Mouse (Mus musculus): ENCODE measurements at regions not wholly inside any gene's neighbourhood (a gene's known extent, or its start where the extent isn't known, plus 50 kb on each side); places are given as distances from the start of the nearest gene placed in this dataset.

DNA sequence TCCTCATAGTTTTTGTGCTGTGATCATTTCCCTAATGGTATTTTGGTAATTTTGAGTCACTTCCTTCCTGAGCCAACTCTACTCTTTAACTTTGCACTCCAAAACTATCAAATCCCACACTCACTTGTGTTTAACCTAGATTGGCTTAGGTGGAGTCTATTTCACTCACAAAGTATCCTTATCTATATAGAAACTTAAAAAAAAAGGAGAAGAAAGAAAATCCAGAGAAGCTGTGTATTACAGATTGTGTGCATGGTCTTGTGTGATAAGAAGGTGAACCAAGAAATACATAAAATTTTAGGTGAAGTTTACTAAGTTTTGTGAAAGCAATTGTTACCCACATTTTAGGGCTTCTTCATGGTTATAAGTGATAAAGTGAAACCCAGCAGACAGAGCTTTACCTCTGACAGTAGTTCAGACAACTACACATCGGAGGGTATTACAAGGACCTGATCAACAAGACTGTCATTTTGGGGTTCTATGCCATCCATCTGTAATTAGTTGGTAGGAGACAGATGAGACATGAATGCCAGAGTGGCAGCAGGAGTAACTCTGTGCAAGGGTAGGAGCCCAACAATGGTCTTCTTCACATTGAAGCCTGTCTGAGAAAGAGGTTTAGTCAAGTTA is 350.0 kb downstream of the Ccser2 start:
- DNase-seq = no peak

DNA sequence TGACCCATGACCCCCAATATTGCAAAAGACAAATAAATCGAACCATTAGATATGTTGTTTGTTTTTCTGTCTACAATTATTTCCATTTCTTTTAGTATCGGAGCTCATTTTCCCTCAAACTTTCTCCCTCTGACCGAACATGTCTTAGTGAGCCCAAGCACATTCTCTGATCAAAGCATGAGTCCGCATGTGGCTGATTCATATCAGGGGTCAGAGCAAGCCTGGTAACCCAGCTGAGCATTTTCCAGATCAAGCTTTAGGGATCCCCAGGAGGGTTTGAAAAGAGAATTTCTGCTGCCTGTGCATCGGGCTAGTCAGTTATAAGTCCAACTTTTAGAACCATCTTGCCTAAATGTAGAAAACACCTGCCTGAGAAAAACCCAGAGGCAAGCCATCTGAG is 350.6 kb downstream of the Ccser2 start:
- no peak for DNase-seq

DNA sequence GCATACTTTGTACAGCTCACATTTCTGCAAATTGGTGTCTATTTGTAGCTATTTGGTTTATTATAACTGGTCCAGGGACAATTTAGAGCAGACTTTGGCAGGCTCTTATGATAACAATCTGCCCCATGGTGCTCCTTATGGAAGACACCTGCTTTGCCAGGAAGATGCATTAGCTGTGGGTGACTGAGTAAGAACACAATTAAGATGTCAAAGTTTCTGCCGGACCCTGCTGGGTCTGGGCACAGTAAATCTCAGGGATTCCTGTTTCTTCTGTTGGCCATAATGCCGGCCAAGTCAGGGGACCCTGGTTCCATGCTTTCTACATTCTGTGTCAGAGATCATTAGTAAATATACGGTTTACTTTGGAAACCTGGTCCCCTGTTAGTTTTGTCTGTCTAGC is 353.7 kb downstream of the Ccser2 start:
- DNase-seq = peak; percentile 81 to 86

DNA sequence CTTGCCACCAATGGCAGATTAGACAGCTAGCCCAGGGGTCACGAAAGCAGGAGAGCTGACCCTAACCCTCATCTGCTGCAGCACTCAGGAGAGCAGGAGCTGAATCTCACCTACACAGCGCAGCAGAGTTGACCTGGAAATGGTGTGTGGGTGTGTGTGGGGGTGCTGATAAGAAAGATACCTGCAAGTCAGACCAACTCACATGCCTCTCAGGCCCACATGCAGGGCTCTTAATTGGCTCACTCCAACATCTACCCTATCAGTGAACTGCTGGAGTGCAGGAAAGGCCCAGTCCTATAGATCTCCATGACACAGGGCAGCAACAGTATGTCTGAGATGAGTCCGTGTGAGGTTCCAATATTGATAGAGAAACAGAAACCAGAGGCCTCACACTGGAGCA is 355.7 kb downstream of the Ccser2 start:
- no peak for DNase-seq

DNA sequence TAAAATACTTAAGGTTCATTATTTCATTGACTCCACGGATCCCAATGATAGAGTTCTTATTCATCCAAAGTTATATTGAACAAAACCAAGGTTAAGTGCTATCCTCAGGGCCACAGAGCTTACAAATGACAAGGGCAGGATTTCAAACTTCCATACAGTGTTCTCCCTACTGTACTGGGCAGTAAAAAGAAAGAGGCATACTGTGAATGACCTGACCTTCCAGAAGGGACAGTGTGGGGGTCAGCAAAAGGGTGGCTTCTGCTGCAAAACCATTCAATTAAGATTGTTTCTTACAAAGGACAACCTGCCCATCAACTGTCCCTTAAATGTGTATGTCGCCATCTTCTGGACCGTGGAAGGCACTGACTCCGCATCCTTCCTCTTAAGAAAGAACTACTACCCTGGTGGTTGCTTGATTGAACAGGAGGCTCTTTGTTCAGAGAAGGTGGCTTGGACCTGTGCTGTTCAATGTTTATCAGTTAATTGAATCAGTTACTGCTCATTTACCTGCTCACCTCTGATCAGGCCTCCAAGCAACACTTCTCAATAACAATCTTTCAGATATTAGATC is 384.4 kb downstream of the Ccser2 start:
- peak; percentile 38 to 41 for DNase-seq

DNA sequence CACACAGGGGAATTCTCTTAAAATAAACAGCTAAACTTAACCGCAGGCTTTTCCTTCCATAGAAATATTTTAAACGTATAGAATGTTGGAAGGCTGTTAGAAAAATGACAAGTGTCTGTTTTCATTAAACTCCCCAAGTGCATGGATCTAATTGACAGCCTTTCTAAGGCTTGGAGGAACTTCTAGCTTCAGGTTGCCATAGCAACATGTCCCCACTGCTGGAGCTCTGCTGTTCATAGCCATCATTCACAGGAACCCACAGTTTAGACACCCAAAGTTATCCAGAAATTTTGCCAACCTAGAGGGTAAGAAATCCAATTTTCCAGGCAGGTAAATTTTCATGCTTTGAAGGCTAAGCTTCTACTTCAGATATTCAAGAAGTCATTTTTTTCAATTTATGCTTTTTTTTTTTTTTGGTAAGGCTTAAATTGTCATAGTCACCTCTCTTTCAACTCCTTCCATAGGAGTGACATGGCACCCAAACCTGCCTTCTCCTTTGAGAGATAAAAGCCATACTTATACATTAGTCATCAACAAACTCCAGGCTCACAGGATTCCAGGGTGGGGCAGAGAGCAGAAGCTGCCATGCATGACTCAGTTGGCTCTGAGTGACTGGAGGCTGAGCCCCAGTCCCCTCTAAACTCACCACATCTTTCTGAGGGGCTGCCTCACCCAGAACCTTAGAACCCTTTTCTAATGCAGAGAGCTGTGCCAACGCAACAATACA is 385.1 kb downstream of the Ccser2 start:
- DNase-seq = no peak

DNA sequence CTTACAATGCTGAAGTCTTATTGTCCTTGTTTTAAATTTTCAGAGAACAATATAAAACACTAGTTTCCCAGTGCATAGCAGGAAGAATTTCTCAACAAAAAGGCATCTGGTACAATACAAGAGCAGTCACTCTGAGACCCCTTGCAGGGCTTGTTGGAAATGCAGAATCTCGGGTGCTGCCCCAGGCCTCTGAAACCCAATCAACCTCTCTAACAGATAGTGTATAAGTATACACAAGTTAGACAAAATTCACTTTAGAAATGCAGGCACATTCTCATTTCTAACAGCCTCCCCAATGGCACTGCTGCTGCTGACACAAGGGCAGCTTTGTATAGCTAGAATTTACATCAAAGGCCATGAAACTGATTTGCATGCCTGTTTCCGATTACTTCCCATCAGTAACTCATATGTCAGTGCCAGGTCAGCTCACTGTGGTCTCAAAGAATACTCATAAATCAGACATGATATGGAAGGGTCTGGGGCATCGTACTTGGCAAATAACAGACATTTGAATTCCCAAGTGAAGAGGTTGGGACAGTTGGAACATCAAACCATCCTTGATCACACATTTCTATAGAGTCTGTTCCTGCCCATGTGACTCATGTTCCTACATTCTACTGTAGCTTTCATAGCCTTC is 405.2 kb downstream of the Ccser2 start:
- no peak for DNase-seq

DNA sequence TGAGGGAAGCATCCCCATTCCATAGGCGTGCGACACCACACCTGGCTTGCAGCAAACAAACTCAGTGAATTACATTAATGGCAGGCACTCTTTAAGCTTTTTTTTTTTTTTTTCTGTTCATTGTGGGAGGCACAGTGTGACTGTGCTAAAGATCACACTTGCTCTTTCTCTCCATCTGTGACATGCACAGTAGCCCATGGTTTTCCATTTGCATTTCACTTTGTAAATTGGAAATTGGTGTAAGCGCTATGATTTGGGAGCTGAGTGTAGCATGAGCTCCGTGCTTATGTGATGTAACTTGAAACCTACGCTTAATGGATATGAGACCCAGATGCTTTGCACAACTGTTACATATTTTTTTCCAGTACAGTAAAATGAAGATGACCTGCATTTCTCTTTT is 431.2 kb downstream of the Ccser2 start:
- DNase-seq = no peak

DNA sequence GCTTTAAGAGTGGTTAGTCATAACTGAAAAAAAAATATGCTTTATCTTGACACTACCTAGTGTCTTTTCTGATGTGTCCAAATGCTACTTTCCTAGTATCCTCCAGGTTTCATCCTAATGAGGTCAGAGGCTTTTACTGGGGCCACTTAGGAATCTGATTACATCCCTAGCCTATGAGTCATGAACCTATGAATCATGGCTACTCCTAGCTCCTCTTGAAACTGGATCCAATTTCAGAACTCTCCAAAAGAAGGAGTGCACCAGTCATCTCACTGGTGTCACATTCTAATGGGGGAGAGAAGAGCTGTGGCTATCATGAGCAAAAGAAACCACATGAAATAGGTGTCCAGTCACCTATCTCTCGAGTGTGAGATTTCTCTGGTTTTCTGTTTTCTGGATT is 432.6 kb downstream of the 4930474N05Rik start:
- DNase-seq = no peak

DNA sequence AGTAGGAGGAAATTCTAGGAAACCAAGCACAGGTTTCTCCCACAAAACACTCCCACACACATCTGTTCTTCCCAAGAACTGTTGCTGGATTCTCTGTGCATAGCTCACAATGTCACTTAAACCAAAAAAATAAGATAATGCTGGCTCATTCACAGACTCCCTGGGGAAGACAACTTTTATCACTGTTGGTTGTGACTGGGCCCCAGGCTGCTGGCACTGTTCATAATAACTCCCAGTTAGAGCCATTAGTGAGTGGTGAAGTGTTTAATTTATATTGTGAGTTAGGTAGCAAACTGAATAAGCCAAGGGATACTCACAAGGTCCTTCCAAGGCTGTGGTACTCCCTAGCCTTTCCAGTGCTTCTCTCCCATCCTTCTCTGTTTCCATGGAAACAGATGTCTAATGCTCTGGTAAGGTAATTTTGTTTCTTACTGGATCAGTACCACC is 430.9 kb downstream of the 4930474N05Rik start:
- DNase-seq = no peak

DNA sequence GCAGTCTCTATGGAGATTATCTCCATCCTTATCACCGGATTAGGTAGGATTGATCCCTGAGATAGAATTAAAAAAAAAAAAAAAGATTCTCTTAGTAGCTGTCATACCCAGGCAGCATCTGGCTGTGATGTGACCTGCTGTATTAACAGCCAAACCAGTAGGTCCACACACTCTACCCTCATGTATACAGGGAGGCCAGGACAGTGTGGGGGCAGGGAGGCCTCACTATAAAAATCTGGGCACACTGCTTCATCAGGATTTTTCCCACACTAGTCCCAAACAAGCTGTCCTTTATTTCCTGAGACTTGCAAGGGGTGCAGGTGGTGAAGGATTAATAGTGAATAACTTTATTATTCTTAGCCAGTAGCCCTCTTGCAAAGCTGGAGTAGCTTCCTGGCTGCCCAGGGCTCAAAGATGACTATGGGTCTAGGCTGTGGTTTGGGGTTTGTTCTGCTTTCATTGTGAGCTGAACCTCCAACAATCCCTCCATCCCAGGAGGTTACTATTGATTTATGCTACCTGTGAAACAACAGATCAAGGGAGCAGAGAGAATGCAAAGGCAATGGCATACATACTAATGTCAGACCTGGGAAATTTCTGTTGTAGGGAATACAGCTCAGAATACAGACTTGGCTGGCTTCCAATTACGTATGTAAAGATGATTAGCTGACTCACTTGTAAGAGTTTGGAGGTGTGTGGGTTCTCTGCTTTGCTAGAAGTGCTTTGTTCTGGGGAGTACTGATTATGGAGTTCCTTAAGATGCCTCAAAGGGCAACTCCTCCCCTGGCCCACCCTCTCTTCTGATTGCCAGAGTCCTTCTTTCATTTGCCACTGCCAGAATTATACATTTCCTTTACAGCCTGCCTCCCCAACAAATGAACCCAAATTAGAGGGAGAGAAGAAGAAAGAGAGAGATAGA is 407.6 kb downstream of the 4930474N05Rik start:
- no peak for DNase-seq

DNA sequence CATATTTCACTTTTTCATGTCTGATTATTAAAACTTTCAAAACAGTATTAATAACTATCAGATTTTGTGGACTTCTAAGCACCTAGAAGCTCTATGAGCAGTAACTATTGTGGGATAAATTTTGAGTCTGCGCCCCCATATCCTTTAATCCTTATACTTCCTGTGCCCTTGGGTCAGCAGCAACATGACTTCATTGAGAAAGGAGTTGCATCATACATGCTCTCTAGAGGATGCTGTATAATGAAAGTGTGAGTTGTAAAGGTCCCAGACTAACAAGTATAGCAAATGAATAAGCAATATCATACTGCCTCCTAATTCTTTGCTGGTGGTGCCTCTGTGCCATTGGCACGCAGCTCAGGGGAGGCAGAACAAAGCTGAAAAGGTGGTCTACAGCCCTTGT is 404.6 kb downstream of the 4930474N05Rik start:
- no peak for DNase-seq

DNA sequence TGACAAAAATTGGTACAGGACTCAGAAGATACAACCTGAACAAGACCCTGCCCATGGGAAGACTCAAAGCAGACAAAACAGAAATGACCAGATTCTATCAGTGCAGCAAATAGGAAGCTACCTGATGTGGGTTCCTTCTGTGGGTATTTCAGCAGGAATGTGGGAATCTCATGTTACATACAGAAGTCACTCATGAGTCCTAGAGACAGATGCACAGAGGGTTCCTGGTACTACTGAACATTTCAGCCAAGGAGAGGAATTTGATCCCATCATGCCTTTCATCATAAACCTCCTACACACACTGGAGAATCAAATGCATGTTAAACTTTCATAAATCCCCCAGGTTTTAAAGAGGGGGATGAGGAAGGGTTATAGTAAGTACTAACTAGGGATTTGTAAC is 390.8 kb downstream of the 4930474N05Rik start:
- DNase-seq = no peak

DNA sequence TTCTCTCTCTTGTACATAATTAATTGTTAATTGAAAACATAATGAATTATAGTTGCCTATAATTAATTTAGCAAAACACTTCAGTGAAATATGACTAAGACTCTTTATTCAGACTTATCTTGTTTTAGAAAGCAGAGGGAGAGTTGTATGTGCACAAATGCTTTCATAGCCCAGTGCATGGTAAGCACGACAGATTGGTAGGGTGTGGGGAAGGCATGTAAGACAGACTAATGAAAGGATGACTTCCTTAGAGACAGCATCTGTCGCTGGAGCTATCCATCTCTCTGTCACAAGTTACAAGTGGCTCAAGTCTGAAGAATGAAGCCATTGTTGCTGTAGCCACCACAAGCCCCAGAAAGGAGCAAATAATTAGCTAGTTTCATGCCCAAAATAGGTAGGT is 376.9 kb downstream of the 4930474N05Rik start:
- DNase-seq = no peak

DNA sequence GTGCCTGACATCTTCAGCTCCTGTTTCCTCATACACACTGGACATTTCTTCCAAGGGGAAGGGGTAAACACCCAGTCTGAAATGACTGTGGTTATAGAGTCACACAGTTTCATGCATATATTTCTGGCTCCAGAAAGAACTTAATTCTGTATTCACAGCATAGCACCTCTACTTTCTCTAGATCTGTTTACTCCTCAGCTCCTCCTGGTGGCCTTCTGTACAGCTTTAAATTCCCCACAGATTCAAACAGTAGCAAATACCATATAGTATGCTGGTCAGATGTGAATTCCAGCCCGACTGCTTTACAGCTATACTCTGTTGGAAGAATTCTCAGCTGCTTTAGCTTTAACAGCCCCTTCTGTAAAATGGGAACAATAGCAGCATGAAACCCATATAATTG is 375.6 kb downstream of the 4930474N05Rik start:
- DNase-seq = no peak

DNA sequence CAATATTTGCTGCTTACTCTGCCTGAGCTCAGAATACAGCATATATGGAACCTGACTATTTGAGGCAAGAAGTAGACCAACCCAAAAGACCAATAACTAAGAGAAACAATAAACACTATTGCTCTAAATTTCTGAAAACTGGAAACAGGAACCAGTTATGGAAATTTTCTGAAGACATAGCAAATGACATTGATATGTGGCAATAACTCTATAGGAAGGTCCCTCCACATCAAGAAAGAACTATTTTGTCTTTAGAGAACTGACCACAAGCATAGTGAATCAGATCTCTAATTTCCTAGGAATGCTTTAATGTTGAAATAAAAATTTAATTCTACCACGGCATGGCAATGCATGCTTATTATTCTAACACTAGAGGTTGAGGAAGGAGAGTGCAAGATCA is 358.3 kb downstream of the 4930474N05Rik start:
- DNase-seq = no peak

DNA sequence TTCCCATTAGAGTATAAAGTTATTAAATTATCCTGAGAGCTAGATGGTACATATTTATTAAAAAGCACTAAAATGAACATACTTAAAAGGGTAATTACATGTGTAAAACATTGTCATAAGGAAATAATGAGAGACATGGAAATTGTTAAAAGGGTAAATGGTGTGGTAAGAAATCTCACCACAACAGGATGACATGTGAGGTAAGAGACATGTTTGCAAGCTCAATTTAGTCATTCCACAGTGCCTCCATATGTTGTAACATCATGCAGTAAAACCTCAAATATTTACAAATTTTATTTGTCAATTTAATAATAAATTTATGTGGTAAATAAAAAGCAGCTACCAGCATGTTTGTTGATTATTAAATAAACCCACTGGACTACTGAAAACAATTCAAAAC is 355.4 kb downstream of the 4930474N05Rik start:
- DNase-seq = no peak

DNA sequence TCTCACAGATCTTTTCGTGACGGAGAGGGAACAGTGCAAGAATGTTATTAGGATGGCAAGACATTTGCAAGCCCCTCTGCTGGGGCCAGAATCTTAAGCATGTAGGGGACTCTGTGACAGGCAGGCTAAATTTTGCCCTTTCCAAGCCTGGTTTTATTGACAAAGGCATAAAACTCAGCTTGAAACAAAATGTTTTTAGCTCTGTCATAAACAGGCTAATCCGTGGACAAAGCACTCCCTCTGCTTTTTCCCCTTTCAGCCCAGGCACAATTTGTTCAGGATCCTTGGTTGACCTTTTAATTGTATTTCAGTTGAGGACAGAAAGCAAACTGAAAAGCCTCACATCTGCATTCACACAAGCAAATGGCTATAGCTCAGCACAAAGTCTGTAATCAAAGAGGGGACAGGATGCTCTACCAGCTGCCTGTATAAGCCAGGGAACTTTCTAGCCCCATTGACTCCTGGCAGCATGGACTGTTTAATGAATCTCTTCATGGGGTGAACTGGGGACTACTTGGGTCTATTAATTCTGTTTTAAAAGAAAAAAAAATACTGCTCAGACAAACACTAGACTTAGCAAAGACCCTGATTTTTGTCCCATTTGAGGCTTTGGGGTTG is 320.0 kb downstream of the 4930474N05Rik start:
- DNase-seq = no peak

DNA sequence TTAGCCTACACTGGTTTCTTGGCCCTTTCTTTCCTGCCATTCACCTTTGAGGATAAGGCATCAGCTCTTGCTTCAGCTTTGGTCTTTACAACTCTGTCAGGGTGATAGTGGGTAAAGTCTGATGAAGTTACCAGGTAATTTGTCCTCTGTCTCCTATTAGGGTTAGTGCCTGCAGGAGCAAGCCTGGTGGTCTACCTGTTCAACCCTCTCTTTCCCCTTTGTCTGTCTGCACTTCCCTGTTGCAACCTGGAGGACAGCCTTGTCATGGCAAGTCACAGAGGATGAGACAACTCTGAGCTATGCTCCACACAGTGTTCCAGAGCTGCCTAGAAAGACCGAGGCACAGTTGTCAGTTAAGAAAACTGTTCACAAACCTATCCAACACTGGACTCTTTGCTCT is 319.5 kb downstream of the 4930474N05Rik start:
- DNase-seq = no peak

All from cerebellum, postnatal 14 days (tissue).